Mouse (Mus musculus): ENCODE results near the gene Hdc.

The Hdc gene

DNA sequence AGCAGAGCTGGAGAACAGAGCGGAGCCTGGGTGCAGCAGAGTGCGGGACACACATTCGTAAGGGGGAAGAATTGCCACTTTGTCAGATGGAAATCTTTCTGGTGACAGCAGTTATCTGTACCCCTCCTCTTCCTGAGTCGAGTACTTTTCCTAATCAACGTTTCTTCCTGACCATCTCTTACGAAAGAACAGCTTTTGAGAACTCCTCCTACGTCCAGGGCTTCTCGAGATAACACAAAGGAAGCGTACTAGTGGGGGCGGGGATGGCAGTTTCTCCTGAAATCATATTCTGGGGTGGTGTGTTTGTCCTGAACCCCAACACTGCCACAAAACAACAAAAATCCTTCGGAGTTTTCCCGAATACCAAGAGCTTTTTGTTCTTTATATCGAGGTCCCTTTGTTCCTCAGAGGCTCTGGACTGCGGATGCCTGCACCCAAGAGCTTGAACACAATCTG, at the start of gene Hdc:
TSS of gene Hdc (minus strand) at position 51 of the 456 bp plus-strand sequence.
- no peaks in the 10 kb centered on the region for H3K36me3 ChIP-seq (ENCODE audit: control insufficient read depth, insufficient read depth, low read length, poor library complexity, severe bottlenecking)
- DNase-seq (ENCODE audit: low read depth, low spot score): no peak
- H3K27me3 ChIP-seq (ENCODE audit: control insufficient read depth, insufficient read depth, low read length, poor library complexity, severe bottlenecking): no peaks in the 10 kb centered on the region

DNA sequence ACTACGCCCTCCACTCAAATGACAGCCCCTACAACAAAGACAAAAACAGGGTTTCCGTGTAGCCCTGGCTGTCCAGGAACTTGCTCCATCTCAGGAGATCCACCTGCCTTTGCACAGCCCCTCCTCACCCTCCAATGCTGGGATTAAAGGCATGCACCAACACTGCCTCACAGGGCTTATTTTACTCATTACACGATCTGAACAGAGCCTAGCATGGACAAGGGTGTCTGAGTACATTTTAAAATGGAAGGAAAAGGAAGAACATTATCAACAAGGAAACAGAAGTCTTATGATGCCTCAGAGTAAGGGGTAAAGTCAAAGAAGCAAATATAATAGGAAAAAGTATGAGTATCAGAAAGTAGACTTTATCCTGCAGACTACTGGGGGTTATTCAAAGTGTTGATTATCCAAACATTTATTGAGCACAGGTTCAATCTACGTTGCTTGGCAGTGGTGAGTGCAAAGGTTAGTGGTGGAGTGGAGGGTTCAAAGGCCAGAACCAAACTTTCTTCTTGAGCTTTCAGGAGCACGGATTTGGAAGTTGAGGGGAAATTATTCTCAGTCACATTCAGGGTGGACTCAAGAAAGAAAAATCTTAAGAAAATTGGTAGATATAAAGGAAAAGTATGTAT, 49.6 kb upstream of the Hdc start:
- Histone ChIP-seq H3K36me3 (ENCODE audit: control insufficient read depth, insufficient read depth, low read length, poor library complexity, severe bottlenecking) (peaks cover 2% of the 10 kb centered on the region; the same call in 1 of the 2 replicates), H3K27me3 (ENCODE audit: control insufficient read depth, insufficient read depth, low read length, poor library complexity, severe bottlenecking) (no peaks in the 10 kb centered on the region)
- DNase-seq (ENCODE audit: low read depth, low spot score): no peak

DNA sequence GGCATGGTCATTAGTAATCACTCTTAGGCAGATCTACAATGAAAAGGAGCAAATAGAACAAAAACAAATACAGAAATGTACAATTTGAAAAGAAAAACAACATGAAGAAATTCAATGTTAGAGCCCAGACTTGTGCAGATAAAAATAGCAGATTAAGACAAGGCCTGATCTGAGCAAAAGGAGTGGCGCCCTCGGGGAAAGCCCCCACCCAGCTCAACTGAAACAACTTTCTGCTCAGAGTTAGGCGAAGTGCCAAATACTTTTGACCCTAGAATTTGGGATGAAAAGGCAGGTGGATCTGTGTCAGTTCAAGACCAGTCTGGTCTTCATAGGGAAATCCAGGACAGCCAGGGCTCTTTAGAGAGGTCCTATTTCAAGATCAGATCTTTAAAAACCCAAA, 46.9 kb upstream of the Hdc start:
- H3K36me3 ChIP-seq (ENCODE audit: control insufficient read depth, insufficient read depth, low read length, poor library complexity, severe bottlenecking): no peaks in the 10 kb centered on the region; the same call in 1 of the 2 replicates
- no peak for DNase-seq (ENCODE audit: low read depth, low spot score)

GRCm38 (mm10) chr2:126663481-126663880, 44.4 kb upstream of the Hdc start:
- H3K27me3 ChIP-seq (ENCODE audit: control insufficient read depth, insufficient read depth, low read length, poor library complexity, severe bottlenecking): no peaks in the 10 kb centered on the region
- no peaks in the 10 kb centered on the region; the same call in 1 of the 2 replicates for H3K36me3 ChIP-seq (ENCODE audit: control insufficient read depth, insufficient read depth, low read length, poor library complexity, severe bottlenecking)
- peak; percentile 77 for DNase-seq (ENCODE audit: low read depth, low spot score)

More for the DNA sequence above, 46.9 kb upstream of the Hdc start:
- H3K27me3 ChIP-seq (ENCODE audit: control insufficient read depth, insufficient read depth, low read length, poor library complexity, severe bottlenecking): no peaks in the 10 kb centered on the region

DNA sequence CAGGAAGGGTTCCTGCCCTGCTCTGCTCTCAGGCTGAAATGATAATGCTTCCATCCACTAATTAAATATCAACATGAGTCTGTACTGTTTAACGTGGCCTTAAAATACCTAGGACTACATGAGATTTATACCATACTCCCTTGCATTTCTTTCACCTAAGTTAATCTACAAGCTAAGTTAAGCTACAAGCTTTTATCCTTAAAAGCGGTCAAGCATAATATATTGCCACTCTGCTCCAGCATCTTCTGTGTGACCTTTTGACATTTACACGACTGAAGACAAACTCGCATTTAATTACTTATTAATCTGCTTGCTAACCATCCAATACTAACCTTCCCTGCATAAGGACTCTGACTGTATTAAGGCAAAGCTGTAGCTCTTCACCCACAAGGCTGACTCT, 33.8 kb upstream of the Hdc start:
- no peak for DNase-seq (ENCODE audit: low read depth, low spot score)
- H3K36me3 ChIP-seq (ENCODE audit: control insufficient read depth, insufficient read depth, low read length, poor library complexity, severe bottlenecking): peaks cover 16% of the 10 kb centered on the region
- no peaks in the 10 kb centered on the region for H3K27me3 ChIP-seq (ENCODE audit: control insufficient read depth, insufficient read depth, low read length, poor library complexity, severe bottlenecking)

DNA sequence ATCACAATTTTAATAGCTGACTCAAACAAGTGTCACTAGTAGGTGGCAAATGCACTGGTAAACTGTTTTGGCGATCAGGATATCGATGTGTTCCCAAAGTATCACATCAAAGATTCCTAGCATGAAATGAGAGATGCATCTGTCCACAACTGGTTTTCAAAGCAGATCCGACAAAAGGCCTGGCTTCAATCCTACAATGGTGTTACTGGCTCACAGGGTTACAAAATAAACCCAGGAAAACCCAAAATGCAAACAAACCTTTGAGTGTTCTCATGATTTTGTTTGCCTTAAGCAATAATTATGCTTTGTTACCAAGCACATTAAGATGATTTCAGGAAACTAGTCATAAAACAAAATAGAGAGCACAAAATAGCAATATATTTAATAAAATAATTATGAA, 28.7 kb upstream of the Hdc start:
- peaks cover 14% of the 10 kb centered on the region for H3K36me3 ChIP-seq (ENCODE audit: control insufficient read depth, insufficient read depth, low read length, poor library complexity, severe bottlenecking)
- H3K27me3 ChIP-seq (ENCODE audit: control insufficient read depth, insufficient read depth, low read length, poor library complexity, severe bottlenecking): no peaks in the 10 kb centered on the region
- DNase-seq (ENCODE audit: low read depth, low spot score): no peak

GRCm38 (mm10) chr2:126646461-126646860, 27.4 kb upstream of the Hdc start:
- no peaks in the 10 kb centered on the region for H3K27me3 ChIP-seq (ENCODE audit: control insufficient read depth, insufficient read depth, low read length, poor library complexity, severe bottlenecking)
- H3K36me3 ChIP-seq (ENCODE audit: control insufficient read depth, insufficient read depth, low read length, poor library complexity, severe bottlenecking): peaks cover 12% of the 10 kb centered on the region
- no peak for DNase-seq (ENCODE audit: low read depth, low spot score)

GRCm38 (mm10) chr2:126644768-126645167, 25.7 kb upstream of the Hdc start:
- peak; percentile 28 for DNase-seq (ENCODE audit: low read depth, low spot score)
- no peaks in the 10 kb centered on the region for H3K27me3 ChIP-seq (ENCODE audit: control insufficient read depth, insufficient read depth, low read length, poor library complexity, severe bottlenecking)
- H3K36me3 ChIP-seq (ENCODE audit: control insufficient read depth, insufficient read depth, low read length, poor library complexity, severe bottlenecking): peaks cover 7% of the 10 kb centered on the region

DNA sequence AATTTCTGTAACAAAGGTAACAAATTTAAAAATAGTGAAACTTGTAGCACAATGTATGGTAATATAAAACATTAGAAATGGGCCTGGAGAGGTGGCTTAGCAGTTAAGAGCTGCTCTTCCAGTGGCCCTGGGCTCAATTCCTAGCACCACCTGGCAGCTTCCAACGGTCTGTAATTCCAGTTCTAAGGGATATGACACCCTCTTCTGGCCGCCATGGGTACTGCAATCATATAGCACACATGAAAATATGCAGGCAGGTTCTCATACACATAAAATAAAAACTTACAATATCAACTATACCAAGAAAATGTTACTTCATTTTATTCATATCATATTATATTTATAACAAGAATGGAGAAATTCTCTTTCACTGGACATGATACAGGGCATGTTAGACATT, 21.2 kb upstream of the Hdc start:
- no peaks in the 10 kb centered on the region for H3K27me3 ChIP-seq (ENCODE audit: control insufficient read depth, insufficient read depth, low read length, poor library complexity, severe bottlenecking)
- DNase-seq (ENCODE audit: low read depth, low spot score): no peak
- H3K36me3 ChIP-seq (ENCODE audit: control insufficient read depth, insufficient read depth, low read length, poor library complexity, severe bottlenecking): peaks cover 5% of the 10 kb centered on the region; the same call in 1 of the 2 replicates

- peaks cover 6% of the 10 kb centered on the region; the same call in 1 of the 2 replicates for H3K36me3 ChIP-seq (ENCODE audit: control insufficient read depth, insufficient read depth, low read length, poor library complexity, severe bottlenecking)
- H3K27me3 ChIP-seq (ENCODE audit: control insufficient read depth, insufficient read depth, low read length, poor library complexity, severe bottlenecking): no peaks in the 10 kb centered on the region
- peak; percentile 76 for DNase-seq (ENCODE audit: low read depth, low spot score)
Observed at GRCm38 (mm10) chr2:126635939-126636823, 17.1 kb upstream of the Hdc start.

- no peak for DNase-seq (ENCODE audit: low read depth, low spot score)
- H3K36me3 ChIP-seq (ENCODE audit: control insufficient read depth, insufficient read depth, low read length, poor library complexity, severe bottlenecking): peaks cover 4% of the 10 kb centered on the region; the same call in 1 of the 2 replicates
- no peaks in the 10 kb centered on the region for H3K27me3 ChIP-seq (ENCODE audit: control insufficient read depth, insufficient read depth, low read length, poor library complexity, severe bottlenecking)
Observed at GRCm38 (mm10) chr2:126633165-126633564, 14.1 kb upstream of the Hdc start.

- H3K27me3 ChIP-seq (ENCODE audit: control insufficient read depth, insufficient read depth, low read length, poor library complexity, severe bottlenecking): no peaks in the 10 kb centered on the region
- peaks cover under 1% of the 10 kb centered on the region; the same call in 1 of the 2 replicates for H3K36me3 ChIP-seq (ENCODE audit: control insufficient read depth, insufficient read depth, low read length, poor library complexity, severe bottlenecking)
- no peak for DNase-seq (ENCODE audit: low read depth, low spot score)
Observed at GRCm38 (mm10) chr2:126628455-126628995, 9.4 kb upstream of the Hdc start.

DNA sequence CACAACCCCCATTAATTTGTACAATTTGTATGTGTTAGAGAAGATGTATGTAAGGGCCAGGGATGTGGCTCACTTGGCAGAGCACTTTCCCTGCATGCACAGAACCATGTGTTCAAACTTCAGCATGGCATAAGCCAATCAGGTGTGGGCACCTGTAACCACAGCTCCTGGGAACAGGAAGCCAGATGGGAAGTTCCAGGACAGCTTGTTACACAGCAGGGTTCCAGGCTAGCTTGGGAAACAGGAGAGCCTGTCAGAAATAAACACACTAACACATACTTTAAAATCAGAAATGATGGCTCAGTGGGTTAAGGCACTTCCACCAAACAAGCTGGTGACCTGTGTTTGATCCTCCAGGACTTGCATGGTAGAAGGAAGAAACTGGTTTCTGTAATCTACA, 4.0 kb upstream of the Hdc start:
- Histone ChIP-seq H3K27me3 (ENCODE audit: control insufficient read depth, insufficient read depth, low read length, poor library complexity, severe bottlenecking) (no peaks in the 10 kb centered on the region), H3K36me3 (ENCODE audit: control insufficient read depth, insufficient read depth, low read length, poor library complexity, severe bottlenecking) (no peaks in the 10 kb centered on the region)
- DNase-seq (ENCODE audit: low read depth, low spot score): no peak

GRCm38 (mm10) chr2:126622455-126622854, 3.4 kb upstream of the Hdc start:
- no peaks in the 10 kb centered on the region for H3K27me3 ChIP-seq (ENCODE audit: control insufficient read depth, insufficient read depth, low read length, poor library complexity, severe bottlenecking)
- DNase-seq (ENCODE audit: low read depth, low spot score): no peak
- H3K36me3 ChIP-seq (ENCODE audit: control insufficient read depth, insufficient read depth, low read length, poor library complexity, severe bottlenecking): no peaks in the 10 kb centered on the region

Data from splenic B cell, adult 2 months (primary cell).